Mouse (Mus musculus) embryonic stem cell, embryonic (primary cell): ENCODE data around the gene Rragd.

Experiments used
- CTCF ChIA-PET, 4 experiments: fragments of 300-600 bp in 2 of 4; fragments of 350-600 bp in 2 of 4; sonication (Branson Sonifier 250); formaldehyde crosslinking; loops; one replicate each; lab custom pipeline; 2022; ENCODE audit warnings: inconsistent platforms in 2 of 4; lab: Charles Lee
- POLR2A ChIA-PET, 4 experiments: fragments of 300-600 bp in 2 of 4; fragments of 350-600 bp in 2 of 4; sonication (Branson Sonifier 250); formaldehyde crosslinking; loops; one replicate each; lab custom pipeline; 2022; ENCODE audit warnings: antibody characterized with exemption in 4 of 4, inconsistent platforms in 1 of 4; lab: Charles Lee

Gene Rragd

GRCm38 (mm10) chr4:32982716-32983175 is at the start of gene Rragd:
Rragd (plus strand) TSS chr4:32983037.
- ChIA-PET POLR2A (interaction anchor here (0.6 to 5.9 kb wide), 31 partner anchors 11 to 1565 kb away, joined by 3 to 53 read pairs (median 4); partner anchors contain the start of genes Ankrd6 (in 1 of the 4), Casp8ap2 (in 1 of the 4), Mdn1 (in 1 of the 4) and Rngtt (in 1 of the 4)), CTCF (interaction anchor here in 1 of 4 experiments (1.2 kb wide), 1 partner anchor 32 kb away, joined by 3 read pairs; the partner anchor contains the start of gene Ankrd6)

- ChIA-PET POLR2A (interaction anchor here in 2 of 4 experiments (0.7 to 5.4 kb wide), 2 partner anchors 13 to 137 kb away, joined by 3 to 32 read pairs; partner anchors contain the start of genes Ankrd6 (in 1 of the 2) and Lyrm2 (in 1 of the 2)), CTCF (no interaction called here)
These were observed 46.0 kb upstream of the Rragd start for GRCm38 (mm10) chr4:32936762-32937341.

GRCm38 (mm10) chr4:32939521-32939920 is 43.3 kb upstream of the Rragd start:
- ChIA-PET POLR2A (interaction anchor here in 3 of 4 experiments (0.7 to 5.4 kb wide), 9 partner anchors 9 to 322 kb away, joined by 3 to 32 read pairs (median 5); partner anchors contain the start of gene Ankrd6 (in 1 of the 3)), CTCF (interaction anchor here in 1 of 4 experiments (0.6 kb wide), 1 partner anchor 180 kb away, joined by 14 read pairs; no protein-coding TSS in a partner anchor)

GRCm38 (mm10) chr4:32939964-32940363 is 42.9 kb upstream of the Rragd start:
- ChIA-PET POLR2A (interaction anchor here in 3 of 4 experiments (0.7 to 5.4 kb wide), 6 partner anchors 9 to 17 kb away, joined by 3 to 32 read pairs (median 5); partner anchors contain the start of gene Ankrd6 (in 1 of the 3)), CTCF (no interaction called here)

GRCm38 (mm10) chr4:32940984-32941383 is 41.9 kb upstream of the Rragd start:
- ChIA-PET POLR2A (interaction anchor here in 3 of 4 experiments (0.8 to 5.4 kb wide), 10 partner anchors 8 to 764 kb away, joined by 3 to 32 read pairs (median 4); partner anchors contain the start of genes Ankrd6 (in 1 of the 3), Lyrm2 (in 1 of the 3) and Rngtt (in 1 of the 3)), CTCF (interaction anchor here in 2 of 4 experiments (0.6 to 0.7 kb wide), 2 partner anchors 25 to 318 kb away, joined by 3 to 4 read pairs; no protein-coding TSS in a partner anchor)

GRCm38 (mm10) chr4:32947631-32948030 is 35.2 kb upstream of the Rragd start:
- POLR2A ChIA-PET: interaction anchor here in 3 of 4 experiments (0.5 to 4.8 kb wide), 29 partner anchors 8 to 560 kb away, joined by 3 to 32 read pairs (median 5); partner anchors contain the start of genes Lyrm2 (in 1 of the 3) and Mdn1 (in 1 of the 3)
- CTCF ChIA-PET: interaction anchor here (0.7 to 2.6 kb wide), 7 partner anchors 36 to 596 kb away, joined by 3 to 13 read pairs (median 6); partner anchors contain the start of gene Lyrm2 (in 1 of the 4)

- CTCF ChIA-PET: interaction anchor here (0.5 to 2.6 kb wide), 18 partner anchors 9 to 422 kb away, joined by 3 to 13 read pairs (median 4); partner anchors contain the start of gene Lyrm2 (in 1 of the 4)
These were observed 34.1 kb upstream of the Rragd start for GRCm38 (mm10) chr4:32948696-32949095.

GRCm38 (mm10) chr4:32950356-32951034 is 32.3 kb upstream of the Rragd start, which contains the start of gene Ankrd6:
Ankrd6 (minus strand) TSS chr4:32950841.
- POLR2A ChIA-PET: interaction anchor here in 3 of 4 experiments (0.6 to 4.8 kb wide), 28 partner anchors 9 to 364 kb away, joined by 3 to 32 read pairs (median 4); partner anchors contain the start of genes Lyrm2 (in 2 of the 3), Casp8ap2 (in 1 of the 3) and Pm20d2 (in 1 of the 3)
- CTCF ChIA-PET: interaction anchor here (0.6 to 1.7 kb wide), 19 partner anchors 9 to 364 kb away, joined by 3 to 7 read pairs (median 3); no protein-coding TSS in a partner anchor

More at GRCm38 (mm10) chr4:32948696-32949095, 34.1 kb upstream of the Rragd start:
- POLR2A ChIA-PET: interaction anchor here (0.6 to 4.8 kb wide), 51 partner anchors 9 to 362 kb away, joined by 3 to 32 read pairs (median 4); partner anchors contain the start of genes Lyrm2 (in 1 of the 4), Mdn1 (in 1 of the 4), Pm20d2 (in 1 of the 4) and Rragd (in 1 of the 4)

- ChIA-PET CTCF (interaction anchor here (0.6 to 1.7 kb wide), 16 partner anchors 10 to 365 kb away, joined by 3 to 7 read pairs (median 3); no protein-coding TSS in a partner anchor), POLR2A (interaction anchor here (0.6 to 4.8 kb wide), 21 partner anchors 13 to 365 kb away, joined by 3 to 32 read pairs (median 4); partner anchors contain the start of genes Lyrm2 (in 2 of the 4), Casp8ap2 (in 1 of the 4) and Pm20d2 (in 1 of the 4))
These were observed 31.5 kb upstream of the Rragd start for GRCm38 (mm10) chr4:32951035-32951940.

GRCm38 (mm10) chr4:32952681-32953080 is 30.2 kb upstream of the Rragd start:
- CTCF ChIA-PET: interaction anchor here in 3 of 4 experiments (0.6 to 1.1 kb wide), 4 partner anchors 54 to 366 kb away, joined by 3 to 9 read pairs (median 4); no protein-coding TSS in a partner anchor
- POLR2A ChIA-PET: interaction anchor here in 3 of 4 experiments (0.6 to 3.2 kb wide), 13 partner anchors 9 to 570 kb away, joined by 3 to 14 read pairs (median 3); partner anchors contain the start of gene Lyrm2 (in 1 of the 3)

- ChIA-PET CTCF (interaction anchor here in 2 of 4 experiments (0.6 kb wide), 2 partner anchors 200 to 233 kb away, joined by 3 to 4 read pairs; partner anchors contain the start of gene Pm20d2 (in 1 of the 2)), POLR2A (interaction anchor here in 2 of 4 experiments (0.6 to 1.2 kb wide), 3 partner anchors 26 to 156 kb away, joined by 5 to 8 read pairs (median 5); partner anchors contain the start of gene Rragd (in 1 of the 2))
These were observed 26.4 kb upstream of the Rragd start for GRCm38 (mm10) chr4:32956423-32956822.

GRCm38 (mm10) chr4:32961394-32961793 is 21.4 kb upstream of the Rragd start:
- ChIA-PET POLR2A (interaction anchor here in 2 of 4 experiments (0.6 to 1.9 kb wide), 3 partner anchors 11 to 162 kb away, joined by 5 to 9 read pairs (median 5); partner anchors contain the start of gene Lyrm2 (in 1 of the 2)), CTCF (no interaction called here)

- ChIA-PET POLR2A (interaction anchor here in 2 of 4 experiments (0.6 to 3.7 kb wide), 3 partner anchors 17 to 223 kb away, joined by 3 to 13 read pairs (median 5); partner anchors contain the start of gene Rragd (in 1 of the 2)), CTCF (interaction anchor here in 3 of 4 experiments (0.6 to 0.7 kb wide), 5 partner anchors 10 to 190 kb away, joined by 3 to 6 read pairs (median 3); no protein-coding TSS in a partner anchor)
These were observed 18.2 kb upstream of the Rragd start for GRCm38 (mm10) chr4:32964619-32965018.

- CTCF ChIA-PET: interaction anchor here in 1 of 4 experiments (0.6 kb wide), 1 partner anchor 9 kb away, joined by 3 read pairs; no protein-coding TSS in a partner anchor
These were observed 5.5 kb upstream of the Rragd start for GRCm38 (mm10) chr4:32977331-32977730.

GRCm38 (mm10) chr4:32980061-32980460 is 2.8 kb upstream of the Rragd start:
- POLR2A ChIA-PET: interaction anchor here in 2 of 4 experiments (0.6 to 1.4 kb wide), 3 partner anchors 20 to 209 kb away, joined by 3 to 5 read pairs (median 3); partner anchors contain the start of gene Ankrd6 (in 1 of the 2)
- CTCF ChIA-PET: interaction anchor here in 1 of 4 experiments (1.0 kb wide), 1 partner anchor 39 kb away, joined by 3 read pairs; no protein-coding TSS in a partner anchor

More at GRCm38 (mm10) chr4:32977331-32977730, 5.5 kb upstream of the Rragd start:
- POLR2A ChIA-PET: interaction anchor here in 2 of 4 experiments (0.6 to 1.0 kb wide), 4 partner anchors 17 to 270 kb away, joined by 3 to 4 read pairs (median 3); no protein-coding TSS in a partner anchor
